Mouse (Mus musculus): ENCODE measurements around the gene Tet2. TPM values are rescaled to one million over a fixed set of nuclear protein-coding genes. Genes with fewer than 3 reads are reported as not detected.

Gene Tet2
- polyA plus RNA-seq (2017; shearing (Covaris generic)) = 56.2 TPM

DNA sequence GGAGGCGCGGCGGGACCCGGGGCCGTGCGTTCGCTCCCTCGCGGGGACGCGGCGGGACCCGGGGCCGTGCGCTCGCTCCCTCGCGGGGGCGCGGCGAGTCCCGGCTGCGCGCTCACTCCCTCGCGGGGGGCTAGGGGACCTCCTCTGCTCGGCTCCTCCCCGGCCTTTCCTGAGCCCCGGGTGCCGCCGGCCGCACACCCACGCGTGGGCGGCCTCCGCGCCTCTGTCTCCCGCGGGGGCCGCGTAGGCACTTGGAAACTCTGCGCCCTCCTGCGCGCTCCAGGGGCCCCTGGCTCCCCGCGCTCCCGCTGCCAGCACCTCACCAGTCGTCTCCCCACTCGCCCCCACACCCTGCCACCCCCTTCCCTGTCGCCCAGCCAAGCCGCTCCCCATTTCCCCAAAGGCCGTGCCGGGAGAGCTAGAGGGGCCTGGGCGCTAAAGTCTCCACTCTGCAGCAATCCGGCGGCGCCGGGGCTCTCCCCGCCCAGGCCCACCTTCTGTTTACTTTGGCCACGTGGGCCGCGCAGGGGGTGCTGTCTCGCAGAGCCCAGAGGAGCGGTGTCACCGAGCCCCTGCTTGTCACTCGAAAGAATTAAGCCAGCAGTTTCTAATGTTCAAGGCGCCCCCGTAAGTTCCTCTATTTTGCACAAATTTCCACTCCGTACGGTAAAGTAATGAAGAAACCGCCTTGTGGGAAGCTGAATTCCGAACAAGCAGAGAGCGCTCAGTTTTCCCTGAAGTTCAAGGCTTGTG is at the start of gene Tet2:
Gene Tet2 (minus strand): TSS at position 589 of the 753 bp plus-strand sequence.

Other genes with a start within 250 kb of the Tet2 start
- 25.0 TPM for gene Ppa2, start 235.0 kb downstream of the Tet2 start, polyA plus RNA-seq (2017; shearing (Covaris generic))

Measured in effector memory CD4-positive, alpha-beta T cell, adult 7 months (primary cell).